In genomic region chr1:188055888-188056287, GRCm38 (mm10) we compare ENCODE assay signal across 8 mouse cellular contexts.
DNase-seq lines count a peak whose midpoint lies in the region; ATAC-seq and TF ChIP-seq lines count a peak whose summit lies in the region.

No protein-coding gene starts in this region.

- H3K9me3 ChIP-seq in erythroblast, embryonic 14.5 days (ENCODE audit: control insufficient read depth, low read length) = no peaks in the 10 kb centered on the region
- H3K9me3 ChIP-seq in heart, postnatal 0 days (replicated peaks; ENCODE audit: control insufficient read depth, low read length) = no peaks in the 10 kb centered on the region

- no peaks in the 10 kb centered on the region for H3K27me3 ChIP-seq in erythroblast, embryonic 14.5 days (ENCODE audit: control insufficient read depth)
- H3K27me3 ChIP-seq in heart, postnatal 0 days (ENCODE audit: control insufficient read depth, insufficient read depth, low read length) = no peaks in the 10 kb centered on the region

- no peaks in the 10 kb centered on the region for H3K4me1 ChIP-seq in erythroblast, embryonic 14.5 days (ENCODE audit: control insufficient read depth)
- H3K4me1 ChIP-seq in heart, postnatal 0 days (ENCODE audit: control insufficient read depth, insufficient read depth) = peaks cover 15% of the 10 kb centered on the region

- no peaks in the 10 kb centered on the region for H3K36me3 ChIP-seq in erythroblast, embryonic 14.5 days (ENCODE audit: control insufficient read depth)
- H3K36me3 ChIP-seq in heart, postnatal 0 days (replicated peaks; ENCODE audit: control insufficient read depth, insufficient read depth, low read length) = no peaks in the 10 kb centered on the region

- peak overlapping the region; percentile 28 for H3K4me3 ChIP-seq in erythroblast, embryonic 14.5 days (replicated peaks)
- H3K4me3 ChIP-seq in heart, postnatal 0 days (ENCODE audit: low read depth, low read length) = peak overlapping the region; percentile 26

- intact Hi-C loops in left cerebral cortex, postnatal 10 days (cut with DNase I) = no loop called here

- H3K27ac ChIP-seq in heart, postnatal 0 days (ENCODE audit: low read depth) = peak overlapping the region; percentile 66

- TF ChIP-seq EP300 in heart, postnatal 0 days (IDR thresholded peaks at IDR 0.05; ENCODE audit: low read depth) = no peak

- 31% methylated on average over 3 of the region's 3 CpGs for WGBS in heart, postnatal 0 days

- no peak overlapping the region; the same call in 1 of the 2 replicates for H3K9ac ChIP-seq in heart, postnatal 0 days (replicated peaks; ENCODE audit: low read depth, low read length)

- ATAC-seq in erythroblast, adult 5-6 weeks (replicated peaks; ENCODE audit: low FRiP score, poor library complexity, severe bottlenecking) = no peak
- peak; percentile 84 for ATAC-seq in heart, postnatal 0 days (ENCODE audit: insufficient read depth, low read depth)

- DNase-seq in adrenal gland, postnatal 10 days = peak; percentile 29
- DNase-seq in heart, postnatal 0 days (ENCODE audit: low spot score) = peak; percentile 71
- DNase-seq in lung, postnatal 10 days = peak; percentile 6
- DNase-seq in gastrocnemius, postnatal 10 days = no peak
- DNase-seq in left cerebral cortex, postnatal 10 days (ENCODE audit: extremely low spot score in 1 of 2, low spot score in 2 of 2) = no peak
- DNase-seq in right cerebral cortex, postnatal 14 days = no peak

- peak overlapping the region; percentile 57 for H3K4me2 ChIP-seq in heart, postnatal 0 days (ENCODE audit: low read depth, low read length)

- no peak for TF ChIP-seq CTCF in heart, postnatal 0 days (IDR thresholded peaks at IDR 0.05; ENCODE audit: low read depth)

Comparison
In these comparisons a context has a peak if more than half of its experiments do, and no peak if none do; other contexts are left out.
1. DNase-seq: peak in adrenal gland, postnatal 10 days (single experiment), heart, postnatal 0 days (single experiment) and lung, postnatal 10 days (single experiment); none in gastrocnemius, postnatal 10 days (single experiment), left cerebral cortex, postnatal 10 days (0 of 2) and right cerebral cortex, postnatal 14 days (single experiment).